Mouse (Mus musculus) left cerebral cortex, adult 9 months (tissue): ENCODE results near the gene Zfp185.

ENCODE experiments used
- DNase-seq, 2 experiments: peaks; one replicate each; pipeline ENCODE4 v3.0.0; 2022; ENCODE audit warnings: low spot score in 2 of 2

Gene Zfp185

DNA sequence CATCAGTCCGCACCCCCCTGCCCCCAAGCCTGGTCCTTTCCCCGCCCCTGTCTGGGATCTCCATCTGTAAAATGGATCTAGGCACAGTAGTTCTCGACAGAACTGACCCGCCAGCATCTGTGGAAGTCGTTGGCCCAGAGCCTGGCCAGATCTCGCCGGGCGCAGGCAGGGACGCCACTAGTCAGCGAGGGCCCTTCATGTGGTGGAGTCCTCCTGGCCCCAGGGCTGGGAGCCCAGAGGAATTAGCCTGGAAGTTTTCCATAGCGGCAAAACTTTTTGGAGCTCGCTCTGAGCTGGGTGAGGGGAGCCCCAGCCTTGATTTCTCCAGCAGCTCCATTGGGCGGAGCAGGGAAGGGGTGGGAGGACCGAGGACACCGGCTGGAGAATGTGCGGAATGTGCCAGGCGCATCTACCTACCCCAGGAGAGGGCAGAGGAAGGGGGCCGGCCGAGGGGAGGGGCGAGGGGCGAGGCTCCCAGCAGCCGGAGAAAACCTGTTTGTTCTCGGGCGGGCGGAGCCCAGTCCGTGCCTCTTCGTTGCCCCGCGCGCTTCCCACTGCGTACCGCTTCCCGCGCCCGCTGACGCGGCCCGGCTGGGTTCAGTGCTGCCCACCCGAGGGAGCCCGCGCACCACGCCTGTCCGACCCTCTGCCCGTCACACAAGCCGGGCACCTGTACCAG is at the start of gene Zfp185:
Gene Zfp185 (plus strand): TSS at position 499 of the 679 bp plus-strand sequence.
- DNase-seq, result no peak

GRCm38 (mm10) chrX:72953464-72953863 is 33.7 kb upstream of the Zfp185 start:
- no peak for DNase-seq

- no peak for DNase-seq
Measured at GRCm38 (mm10) chrX:72956486-72956885, 30.7 kb upstream of the Zfp185 start.

DNA sequence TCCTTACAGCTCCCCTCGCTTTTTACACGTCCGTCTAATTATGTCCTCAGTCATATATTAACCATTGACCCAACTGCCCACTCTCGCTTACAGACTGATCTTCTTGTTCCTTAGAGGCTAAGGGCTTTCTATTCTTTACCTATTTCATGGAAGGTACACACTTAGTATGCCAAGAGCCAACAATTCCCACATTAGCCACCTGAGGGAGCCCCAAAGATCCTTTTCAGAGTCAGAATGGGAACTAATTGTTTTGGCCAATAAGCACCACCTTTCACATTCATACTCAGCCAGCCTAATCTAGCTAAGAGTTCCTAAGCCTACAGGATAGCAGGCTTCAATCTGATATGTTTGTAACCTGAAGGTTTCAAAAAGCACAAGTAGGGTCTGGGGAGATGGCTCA is 26.7 kb upstream of the Zfp185 start:
- DNase-seq, result peak in 1 of 2 experiments; percentile 39

DNA sequence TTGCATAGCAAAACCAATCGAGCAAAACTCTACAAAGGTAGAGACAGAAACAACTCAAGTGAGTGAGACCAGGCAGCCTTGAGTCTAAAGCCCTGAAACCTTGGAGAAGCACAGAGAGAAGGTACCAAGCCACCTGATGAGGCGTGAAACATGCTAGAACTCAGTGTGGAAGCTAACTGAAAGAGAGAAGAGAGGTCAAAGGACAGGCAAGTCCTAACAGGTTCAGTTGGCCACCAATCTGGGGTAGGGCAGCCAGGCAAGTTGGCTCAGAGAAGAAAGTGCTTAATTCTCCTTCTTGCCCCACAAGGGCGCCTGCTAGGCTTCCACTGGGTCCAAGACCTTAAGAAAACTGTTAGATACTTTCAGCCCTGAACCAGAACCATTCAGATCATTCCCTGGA is 25.6 kb upstream of the Zfp185 start:
- DNase-seq, result no peak

DNA sequence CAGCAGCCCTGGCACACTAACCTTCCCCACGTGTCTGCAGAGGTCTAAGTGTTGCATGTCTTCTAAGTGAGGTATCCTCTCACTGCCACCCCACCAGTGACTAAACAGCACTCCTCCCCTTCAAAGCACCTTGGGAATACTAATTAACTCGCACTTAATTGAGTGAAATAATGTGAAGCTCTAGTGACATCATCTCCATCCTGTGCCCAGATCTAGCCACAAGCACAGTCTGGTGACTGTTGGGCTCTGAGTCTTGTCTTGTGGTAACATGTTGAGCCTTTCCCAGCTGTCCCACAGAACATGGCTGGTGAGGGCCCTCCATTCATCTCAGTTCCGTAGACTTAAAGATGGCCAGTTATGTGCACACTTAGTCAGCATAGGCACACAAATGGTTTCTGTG is 24.4 kb upstream of the Zfp185 start:
- no peak for DNase-seq

- DNase-seq, result no peak
Measured at GRCm38 (mm10) chrX:72982831-72983230, 4.3 kb upstream of the Zfp185 start.

- no peak for DNase-seq
Measured at GRCm38 (mm10) chrX:72985607-72986006, 1.5 kb upstream of the Zfp185 start.

DNA sequence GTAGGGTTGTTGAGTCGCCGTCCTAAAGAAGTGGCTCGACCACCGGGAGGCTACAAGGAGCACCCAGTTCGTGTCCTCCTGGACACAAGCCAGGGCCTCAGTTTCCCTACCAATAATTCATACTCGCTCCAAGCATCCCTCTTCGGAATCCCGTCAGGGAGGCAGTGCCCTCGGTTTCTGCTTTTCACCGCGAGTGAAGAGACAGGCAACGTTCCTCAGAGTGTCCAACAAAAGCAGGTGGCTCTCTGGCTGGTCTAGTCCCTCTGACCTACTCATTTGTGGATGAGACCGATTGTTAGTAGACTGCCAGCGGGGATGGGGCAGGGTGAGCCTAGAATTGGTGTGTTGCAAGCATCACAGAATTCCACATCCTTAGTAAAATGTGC is 374 bp downstream of the Zfp185 start:
- DNase-seq, result no peak

GRCm38 (mm10) chrX:72988431-72988830 is 1.3 kb downstream of the Zfp185 start:
- DNase-seq, result no peak

- no peak for DNase-seq
Measured at GRCm38 (mm10) chrX:72990581-72990980, 3.4 kb downstream of the Zfp185 start.

- DNase-seq, result no peak
Measured at GRCm38 (mm10) chrX:72992291-72992919, 5.3 kb downstream of the Zfp185 start.

GRCm38 (mm10) chrX:72995542-72995941 is 8.4 kb downstream of the Zfp185 start:
- DNase-seq, result no peak

- no peak for DNase-seq
Measured at GRCm38 (mm10) chrX:73003110-73003509, 16.0 kb downstream of the Zfp185 start.

DNA sequence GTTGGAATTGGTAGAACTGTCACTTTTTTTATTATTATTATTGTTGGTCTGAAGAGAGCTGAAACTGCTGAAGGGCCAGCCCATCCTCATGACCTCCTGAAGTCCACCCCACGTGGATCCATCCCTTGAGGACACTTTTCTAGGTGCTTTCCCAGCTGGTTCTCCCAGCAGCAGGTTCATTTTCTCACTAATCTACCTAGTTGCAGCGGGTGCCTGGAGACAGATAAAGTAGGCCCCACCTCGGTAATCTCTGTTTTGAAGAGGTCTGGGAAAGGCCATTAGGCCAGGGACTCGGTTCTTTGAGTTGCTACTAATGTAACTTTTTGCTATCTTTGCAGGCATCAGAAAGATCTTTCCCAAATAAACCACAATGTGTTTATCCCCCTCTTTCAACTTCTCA is 18.5 kb downstream of the Zfp185 start:
- DNase-seq, result no peak

DNA sequence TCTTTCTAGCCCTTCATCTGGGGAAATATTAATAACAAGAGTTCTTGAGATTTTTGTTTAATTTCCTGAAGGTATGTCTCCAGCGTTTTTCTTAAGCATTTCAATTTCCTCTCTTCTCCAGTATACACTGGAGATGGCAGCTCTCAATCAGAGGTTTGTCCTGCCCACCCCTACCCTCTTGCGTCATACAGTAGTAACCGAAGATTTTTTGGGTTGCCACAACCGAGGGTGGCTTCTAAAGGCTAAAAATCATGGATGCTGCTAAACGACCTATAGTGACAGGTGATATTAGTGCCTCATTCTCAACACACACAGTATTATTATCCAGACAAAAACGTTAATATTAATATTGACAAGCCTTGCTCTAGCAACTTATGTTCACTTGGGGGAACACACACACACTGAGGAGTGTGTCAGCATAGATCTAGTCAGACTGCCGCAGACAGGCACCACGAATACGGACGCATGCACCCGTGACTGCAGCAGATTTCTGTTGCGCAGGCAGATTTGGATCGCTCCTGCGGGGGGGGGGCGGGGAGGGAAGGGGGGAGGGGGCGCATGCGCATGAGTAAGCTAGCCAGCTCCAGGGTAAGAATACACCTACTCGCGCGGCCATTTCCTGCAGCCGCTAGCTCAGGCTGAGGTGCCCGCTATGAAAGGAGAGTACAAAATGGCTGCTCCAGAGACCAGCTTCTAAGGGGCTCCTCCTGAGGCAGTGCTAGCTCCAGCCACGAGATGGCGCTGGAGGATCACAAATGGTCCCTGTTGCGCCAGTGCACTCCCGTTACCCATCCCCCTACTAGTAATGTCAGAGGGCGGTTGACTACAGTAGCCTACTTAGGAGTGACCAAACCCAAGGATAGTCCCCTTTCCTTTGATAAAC is 20.7 kb downstream of the Zfp185 start:
- DNase-seq, result peak; percentile 89 to 95

DNA sequence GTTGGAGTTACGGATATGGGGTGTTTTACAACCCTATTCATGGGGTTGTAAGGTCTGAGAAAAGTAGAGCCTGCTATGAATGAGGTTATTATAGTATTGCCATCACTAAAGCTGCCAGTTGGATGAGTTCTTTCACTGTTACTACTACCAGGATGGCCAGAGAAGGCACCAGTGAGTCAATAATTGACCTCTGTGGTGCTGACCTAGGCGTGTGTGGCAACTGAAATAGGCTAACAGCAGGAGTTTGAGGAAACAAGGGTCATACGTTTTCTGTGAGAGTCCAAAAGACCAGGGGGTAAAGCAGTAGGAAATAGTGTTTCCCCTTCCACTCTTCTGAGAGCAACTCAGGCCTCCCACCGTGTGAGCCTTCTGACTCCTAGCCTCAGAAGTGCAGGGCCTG is 25.7 kb downstream of the Zfp185 start:
- DNase-seq, result no peak

DNA sequence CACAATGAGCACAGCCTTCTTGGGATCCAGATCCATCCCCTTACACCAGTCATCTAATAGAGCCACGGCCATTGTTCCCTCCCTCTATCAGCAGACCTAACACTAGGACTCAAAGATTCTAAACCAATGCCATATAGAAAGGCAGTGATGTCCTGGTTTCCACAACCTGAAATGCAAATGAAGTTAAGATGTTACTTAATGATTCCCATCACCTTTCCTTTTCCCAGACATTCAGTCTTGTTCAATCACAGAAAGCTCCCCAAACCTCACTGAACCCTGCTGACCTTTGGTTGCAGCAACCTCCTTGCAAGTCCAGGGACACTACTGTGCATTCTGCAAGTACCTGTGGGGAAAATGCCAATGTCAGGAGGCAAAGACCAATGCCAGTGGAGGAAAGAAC is 49.9 kb downstream of the Zfp185 start, which contains the start of gene Pnma5:
Gene Pnma5 (minus strand): TSS at position 101 of the 400 bp plus-strand sequence.
- no peak for DNase-seq

GRCm38 (mm10) chrX:73038831-73039230 is 51.7 kb downstream of the Zfp185 start:
- no peak for DNase-seq

GRCm38 (mm10) chrX:73039666-73040065 is 52.5 kb downstream of the Zfp185 start:
- no peak for DNase-seq

GRCm38 (mm10) chrX:73053860-73054563 is 66.9 kb downstream of the Zfp185 start:
- DNase-seq, result peak; percentile 69 to 97

- DNase-seq, result no peak
Measured at GRCm38 (mm10) chrX:73061528-73061927, 74.4 kb downstream of the Zfp185 start.
